Mouse (Mus musculus) forebrain, postnatal 0 days (tissue): ENCODE measurements at regions not wholly inside any gene's neighbourhood (a gene's known extent, or its start where the extent isn't known, plus 50 kb on each side); places are given as distances from the start of the nearest gene placed in this dataset.

Experiments used
- ATAC-seq: fragments of 200-750 bp; cut with Nextera tagmentation; 2 replicates; pipeline ENCODE4 v1.8.0; 2017; ENCODE audit warnings: mild to moderate bottlenecking, moderate library complexity
- DNase-seq: peaks from one replicate; pipeline ENCODE4 v3.0.0-alpha.2; 2015
- H3K27ac ChIP-seq: fragments of 300-500 bp; sonication (generic); 2 replicates; pipeline ENCODE4 v1.5.1; 2014; ENCODE audit warnings: low read depth, mild to moderate bottlenecking, antibody characterized with exemption, low read length, moderate library complexity, mixed read lengths
- H3K27me3 ChIP-seq: fragments of 300-500 bp; sonication (generic); 2 replicates; pipeline ENCODE4 v1.6.1; 2014; ENCODE audit warnings: mild to moderate bottlenecking, low read length, mixed read lengths; ENCODE audit not compliant: insufficient read depth
- H3K36me3 ChIP-seq: fragments of 300-500 bp; sonication (generic); 2 replicates; pipeline ENCODE4 v1.6.1; 2014; ENCODE audit warnings: mild to moderate bottlenecking, moderate library complexity; ENCODE audit not compliant: insufficient read depth
- H3K4me1 ChIP-seq: fragments of 300-500 bp; sonication (generic); 2 replicates; pipeline ENCODE4 v1.6.1; 2014; ENCODE audit warnings: antibody characterized with exemption; ENCODE audit not compliant: insufficient read depth
- H3K4me2 ChIP-seq: fragments of 300-500 bp; sonication (generic); 2 replicates; pipeline ENCODE4 v1.6.1; 2014; ENCODE audit warnings: low read depth, mild to moderate bottlenecking, moderate library complexity
- H3K4me3 ChIP-seq: fragments of 300-500 bp; sonication (generic); 2 replicates; pipeline ENCODE4 v1.5.1; 2014; ENCODE audit warnings: low read depth, low read length, mixed read lengths
- H3K9ac ChIP-seq: fragments of 300-500 bp; sonication (generic); 2 replicates; pipeline ENCODE4 v1.6.1; 2014; ENCODE audit warnings: mild to moderate bottlenecking
- H3K9me3 ChIP-seq: fragments of 300-500 bp; sonication (generic); 2 replicates; pipeline ENCODE4 v1.6.1; 2016; ENCODE audit warnings: low read length
- CTCF ChIP-seq: sonication (generic); IDR thresholded peaks from 2 replicates; pipeline ENCODE4 v1.5.1; 2016; ENCODE audit warnings: antibody characterized with exemption, control low read depth, low read depth
- WGBS: fragments of 180-500 bp; shearing (Covaris S2); extraction: QIAGEN DNeasy Blood & Tissue Kit; methylation state at CpG from one replicate; pipeline ENCODE4 v1.1.7; 2014; 5-methylcytosine and 5-hydroxymethylcytosine counted together

GRCm38 (mm10) chr7:90040581-90041340 lies 60.0 kb upstream of the Eed start:
- TF ChIP-seq CTCF, result no peak
- H3K9me3 ChIP-seq, result no peaks in the 10 kb centered on the region
- no peaks in the 10 kb centered on the region for H3K36me3 ChIP-seq
- no peak overlapping the region for H3K27ac ChIP-seq
- no peak for DNase-seq
- H3K4me3 ChIP-seq, result no peak overlapping the region
- WGBS, result 59% methylated on average over 11 of the region's 11 CpGs
- H3K27me3 ChIP-seq, result no peaks in the 10 kb centered on the region
- H3K4me2 ChIP-seq, result no peak overlapping the region
- ATAC-seq, result no peak
- no peaks in the 10 kb centered on the region for H3K4me1 ChIP-seq
- no peak overlapping the region for H3K9ac ChIP-seq

GRCm38 (mm10) chr7:90041565-90042024 lies 60.8 kb upstream of the Eed start:
- DNase-seq, result no peak
- 74% methylated on average over 5 of the region's 5 CpGs for WGBS

GRCm38 (mm10) chr7:90042364-90042763 lies 61.6 kb upstream of the Eed start:
- H3K4me1 ChIP-seq, result no peaks in the 10 kb centered on the region
- TF ChIP-seq CTCF, result no peak
- 69% methylated on average over 7 of the region's 7 CpGs for WGBS
- no peaks in the 10 kb centered on the region for H3K36me3 ChIP-seq
- no peaks in the 10 kb centered on the region for H3K9me3 ChIP-seq
- DNase-seq (no peak), ATAC-seq (no peak)
- no peak overlapping the region for H3K9ac ChIP-seq
- H3K4me2 ChIP-seq, result no peak overlapping the region
- no peak overlapping the region for H3K4me3 ChIP-seq
- no peaks in the 10 kb centered on the region for H3K27me3 ChIP-seq
- H3K27ac ChIP-seq, result no peak overlapping the region

More at GRCm38 (mm10) chr7:90041565-90042024, 60.8 kb upstream of the Eed start:
- Histone ChIP-seq H3K27me3 (no peaks in the 10 kb centered on the region), H3K4me3 (no peak overlapping the region), H3K36me3 (no peaks in the 10 kb centered on the region), H3K4me1 (no peaks in the 10 kb centered on the region), H3K27ac (no peak overlapping the region), H3K4me2 (no peak overlapping the region), H3K9me3 (no peaks in the 10 kb centered on the region), H3K9ac (no peak overlapping the region)
- ATAC-seq, result no peak
- no peak for TF ChIP-seq CTCF

- Histone ChIP-seq H3K27ac (no peak overlapping the region), H3K4me3 (no peak overlapping the region), H3K9me3 (no peaks in the 10 kb centered on the region), H3K36me3 (no peaks in the 10 kb centered on the region), H3K27me3 (no peaks in the 10 kb centered on the region), H3K9ac (no peak overlapping the region), H3K4me2 (no peak overlapping the region), H3K4me1 (no peaks in the 10 kb centered on the region)
- no peak for DNase-seq
- WGBS, result 87% methylated on average over 8 of the region's 8 CpGs
- ATAC-seq, result no peak
- TF ChIP-seq CTCF, result no peak
Measured at GRCm38 (mm10) chr7:90043526-90043925, 62.7 kb upstream of the Eed start.

GRCm38 (mm10) chr7:90044100-90044698 lies 63.4 kb upstream of the Eed start:
- no peak for DNase-seq
- WGBS, result 85% methylated on average over 4 of the region's 4 CpGs
- no peaks in the 10 kb centered on the region for H3K9me3 ChIP-seq
- no peaks in the 10 kb centered on the region for H3K27me3 ChIP-seq
- H3K27ac ChIP-seq, result no peak overlapping the region
- H3K4me1 ChIP-seq, result no peaks in the 10 kb centered on the region
- no peak overlapping the region for H3K9ac ChIP-seq
- H3K36me3 ChIP-seq, result no peaks in the 10 kb centered on the region
- no peak for TF ChIP-seq CTCF
- H3K4me3 ChIP-seq, result no peak overlapping the region
- ATAC-seq, result no peak
- no peak overlapping the region for H3K4me2 ChIP-seq

- no peak overlapping the region for H3K4me3 ChIP-seq
- no peaks in the 10 kb centered on the region for H3K27me3 ChIP-seq
- H3K4me2 ChIP-seq, result no peak overlapping the region
- no peak overlapping the region for H3K9ac ChIP-seq
- H3K4me1 ChIP-seq, result no peaks in the 10 kb centered on the region
- H3K27ac ChIP-seq, result no peak overlapping the region
- 73% methylated on average over 4 of the region's 4 CpGs for WGBS
- TF ChIP-seq CTCF, result no peak
- H3K9me3 ChIP-seq, result no peaks in the 10 kb centered on the region
- no peaks in the 10 kb centered on the region for H3K36me3 ChIP-seq
- DNase-seq (no peak), ATAC-seq (no peak)
Measured at GRCm38 (mm10) chr7:90045208-90045800, 64.5 kb upstream of the Eed start.

GRCm38 (mm10) chr7:90046228-90046627 lies 65.4 kb upstream of the Eed start:
- TF ChIP-seq CTCF, result no peak
- no peak for ATAC-seq
- no peak overlapping the region for H3K9ac ChIP-seq
- no peaks in the 10 kb centered on the region for H3K9me3 ChIP-seq
- H3K4me2 ChIP-seq, result no peak overlapping the region
- DNase-seq, result no peak
- no peaks in the 10 kb centered on the region for H3K4me1 ChIP-seq
- no peak overlapping the region for H3K4me3 ChIP-seq
- H3K27me3 ChIP-seq, result no peaks in the 10 kb centered on the region
- no peak overlapping the region for H3K27ac ChIP-seq
- no peaks in the 10 kb centered on the region for H3K36me3 ChIP-seq
- 89% methylated on average over 3 of the region's 3 CpGs for WGBS
